Mouse (Mus musculus): ENCODE data around the gene Dgki.

DNA sequence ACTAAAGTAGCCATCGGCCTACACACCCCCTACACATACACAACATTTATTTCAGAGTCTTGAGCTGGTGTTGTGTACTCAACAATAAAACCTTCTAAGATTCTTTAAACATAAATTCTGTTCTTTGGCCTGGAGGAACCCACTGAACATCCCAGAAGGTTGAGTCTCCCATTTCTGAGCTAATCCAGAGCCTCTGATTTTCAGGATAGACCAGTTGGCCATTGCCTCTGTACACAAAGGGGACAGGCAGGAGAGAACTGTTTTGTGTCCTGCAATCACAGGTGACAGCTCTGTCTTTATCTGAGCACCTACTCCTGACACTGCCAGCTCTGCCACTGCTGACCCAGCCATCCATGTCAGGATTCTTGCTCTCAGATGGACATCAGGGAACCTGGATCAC, 8.8 kb downstream of the Dgki start:
- TF ChIP-seq EP300 (IDR thresholded peaks at IDR 0.05; ENCODE audit: insufficient read depth, low read depth, low read length) (no peak), CTCF (IDR thresholded peaks at IDR 0.05; ENCODE audit: low read depth, low read length) (no peak), POLR2A (IDR thresholded peaks at IDR 0.05; ENCODE audit: insufficient read depth, low read length) (no peak)
